8 mouse cellular contexts compared by ENCODE assay signal in genomic region chr7:88129536-88130487, GRCm38 (mm10).
DNase-seq lines count a peak whose midpoint lies in the region; ATAC-seq and TF ChIP-seq lines count a peak whose summit lies in the region.

No protein-coding gene starts in this region.

- no peak for TF ChIP-seq EP300 in ES-Bruce4 (IDR thresholded peaks at IDR 0.05; ENCODE audit: insufficient read depth, low read depth, low read length)

- 11% methylated on average over 34 of the region's 41 CpGs for WGBS in embryonic facial prominence, embryonic 13.5 days

- no peak for TF ChIP-seq POLR2A in ES-Bruce4 (IDR thresholded peaks at IDR 0.05; ENCODE audit: insufficient read depth, low read length)

- H3K36me3 ChIP-seq in ES-Bruce4 (ENCODE audit: control insufficient read depth, insufficient read depth, low read length, poor library complexity, severe bottlenecking): no peaks in the 10 kb centered on the region
- H3K36me3 ChIP-seq in embryonic facial prominence, embryonic 13.5 days: no peaks in the 10 kb centered on the region

- H3K9ac ChIP-seq in ES-Bruce4 (ENCODE audit: low read depth, poor library complexity, severe bottlenecking): no peak overlapping the region
- peak overlapping the region; percentile 66 for H3K9ac ChIP-seq in embryonic facial prominence, embryonic 13.5 days

- H3K4me3 ChIP-seq in ES-Bruce4 (ENCODE audit: low read depth, low read length): peak overlapping the region; percentile 9; the same call in 1 of the 2 replicates
- peak overlapping the region; percentile 46 for H3K4me3 ChIP-seq in embryonic facial prominence, embryonic 13.5 days

- peaks cover 6% of the 10 kb centered on the region for H3K27me3 ChIP-seq in ES-Bruce4 (ENCODE audit: control insufficient read depth, insufficient read depth, low read length, poor library complexity, severe bottlenecking)
- H3K27me3 ChIP-seq in embryonic facial prominence, embryonic 13.5 days: peaks cover 22% of the 10 kb centered on the region

- TF ChIP-seq CTCF in ES-Bruce4 (IDR thresholded peaks at IDR 0.05; ENCODE audit: low read depth, low read length): no peak

- DNase-seq in gastrocnemius, postnatal 10 days: peak; percentile 17
- DNase-seq in gastrocnemius, adult 18-20 months (ENCODE audit: low spot score): no peak
- peak; percentile 22 to 52 for DNase-seq in layer of hippocampus, adult 18-20 months (ENCODE audit: low spot score in 2 of 2)
- DNase-seq in lung, postnatal 14 days: peak; percentile 7
- peak; percentile 32 for DNase-seq in right cerebral cortex, postnatal 14 days
- no peak for DNase-seq in adrenal gland, adult 8-10 months

- H3K4me2 ChIP-seq in embryonic facial prominence, embryonic 13.5 days: peak overlapping the region; percentile 85

- no peak overlapping the region for H3K27ac ChIP-seq in ES-Bruce4 (ENCODE audit: insufficient read depth, low read length)
- no peak overlapping the region for H3K27ac ChIP-seq in embryonic facial prominence, embryonic 13.5 days

- no peaks in the 10 kb centered on the region for H3K9me3 ChIP-seq in ES-Bruce4 (replicated peaks; ENCODE audit: control insufficient read depth, insufficient read depth, low read length, poor library complexity, severe bottlenecking)
- H3K9me3 ChIP-seq in embryonic facial prominence, embryonic 13.5 days: no peaks in the 10 kb centered on the region

- no peaks in the 10 kb centered on the region for H3K4me1 ChIP-seq in ES-Bruce4 (ENCODE audit: control insufficient read depth, insufficient read depth, low read length)
- peaks cover 9% of the 10 kb centered on the region; the same call in 1 of the 2 replicates for H3K4me1 ChIP-seq in embryonic facial prominence, embryonic 13.5 days

- peak; percentile 59; the same call in 1 of the 2 replicates for ATAC-seq in embryonic facial prominence, embryonic 13.5 days (ENCODE audit: insufficient number of reproducible peaks, insufficient read depth, low FRiP score, low TSS enrichment, low read depth)

Comparison
In these comparisons a context has a peak if more than half of its experiments do, and no peak if none do; other contexts are left out.
1. DNase-seq: peak in gastrocnemius, postnatal 10 days (single experiment), layer of hippocampus, adult 18-20 months (2 of 2), lung, postnatal 14 days (single experiment) and right cerebral cortex, postnatal 14 days (single experiment); none in gastrocnemius, adult 18-20 months (single experiment) and adrenal gland, adult 8-10 months (single experiment).